Mouse (Mus musculus): ENCODE data around the gene Faf1.

- TF ChIP-seq POLR2A (IDR thresholded peaks at IDR 0.05; ENCODE audit: low read depth, low read length) (no peak), CTCF (IDR thresholded peaks at IDR 0.05; ENCODE audit: borderline replicate concordance, insufficient read depth, low read length) (no peak)
Measured at GRCm38 (mm10) chr4:109981083-109981870, 304.9 kb downstream of the Faf1 start.

Data from embryonic fibroblast, embryonic 13.5 days (primary cell).